Mouse (Mus musculus) MEL (cell line): ENCODE measurements at regions not wholly inside any gene's neighbourhood (a gene's known extent, or its start where the extent isn't known, plus 50 kb on each side); places are given as distances from the start of the nearest gene placed in this dataset.

Experiments used
- DNase-seq: peaks from one replicate; pipeline ENCODE4 v3.0.0; 2011; ENCODE audit warnings: low read depth, low spot score
- H3K27ac ChIP-seq: 2 replicates; pipeline ENCODE4 v1.5.1; 2012; ENCODE audit warnings: low read depth, mild to moderate bottlenecking, control low read depth, low read length, moderate library complexity; ENCODE audit not compliant: control insufficient read depth
- H3K27me3 ChIP-seq, 2 experiments: fragments of 150-350 bp in 1 of 2; sonication (generic) in 1 of 2; 2 replicates each; pipeline ENCODE4 v1.6.1; 2012; ENCODE audit warnings: low read length in 2 of 2, mild to moderate bottlenecking in 2 of 2, improper control_type of control experiment in 1 of 2, moderate library complexity in 1 of 2; ENCODE audit not compliant: insufficient read depth in 2 of 2, control insufficient read depth in 1 of 2
- H3K36me3 ChIP-seq, 2 experiments: 2 replicates each; pipeline ENCODE4 v1.6.1; 2012 to 2014; ENCODE audit warnings: low read length in 2 of 2, improper control_type of control experiment in 1 of 2, inconsistent platforms in 1 of 2, mild to moderate bottlenecking in 1 of 2; ENCODE audit not compliant: insufficient read depth in 2 of 2, control insufficient read depth in 1 of 2
- H3K4me1 ChIP-seq, 2 experiments: fragments of 150-350 bp in 1 of 2; sonication (generic) in 1 of 2; 2 replicates each; pipeline ENCODE4 v1.6.1; 2012; ENCODE audit warnings: low read length in 2 of 2, improper control_type of control experiment in 1 of 2, mild to moderate bottlenecking in 1 of 2; ENCODE audit not compliant: insufficient read depth in 2 of 2, control insufficient read depth in 1 of 2
- H3K4me3 ChIP-seq, 2 experiments: fragments of 150-350 bp in 1 of 2; sonication (generic) in 1 of 2; 2 replicates each; pipeline ENCODE4 v1.5.1; 2012; ENCODE audit warnings: low read depth in 2 of 2, low read length in 2 of 2, mild to moderate bottlenecking in 2 of 2, moderate library complexity in 2 of 2, control low read depth in 1 of 2, improper control_type of control experiment in 1 of 2; ENCODE audit not compliant: control insufficient read depth in 1 of 2, insufficient read depth in 1 of 2
- H3K79me2 ChIP-seq: 2 replicates; pipeline ENCODE4 v1.6.1; 2012; ENCODE audit warnings: mild to moderate bottlenecking, low read length, moderate library complexity; ENCODE audit not compliant: control insufficient read depth, poor library complexity, insufficient read depth
- H3K9ac ChIP-seq: 2 replicates; pipeline ENCODE4 v1.6.1; 2012; ENCODE audit warnings: low read depth, mild to moderate bottlenecking, control low read depth, low read length, moderate library complexity; ENCODE audit not compliant: control insufficient read depth, poor library complexity, severe bottlenecking
- H3K9me3 ChIP-seq: fragments of 150-350 bp; sonication (generic); replicated peaks from 2 replicates; pipeline ENCODE4 v1.6.1; 2012; ENCODE audit warnings: mild to moderate bottlenecking, low read length, improper control_type of control experiment, moderate library complexity; ENCODE audit not compliant: insufficient read depth
- BHLHE40 ChIP-seq: IDR thresholded peaks from 2 replicates; pipeline ENCODE4 v1.6.1; 2012; ENCODE audit warnings: low read depth, mild to moderate bottlenecking, inconsistent platforms, low read length, improper control_type of control experiment, borderline replicate concordance
- CHD2 ChIP-seq: IDR thresholded peaks from 2 replicates; pipeline ENCODE4 v1.6.1; 2011; ENCODE audit warnings: low read length, improper control_type of control experiment
- E2F4 ChIP-seq: IDR thresholded peaks from 2 replicates; pipeline ENCODE4 v1.6.1; 2011; ENCODE audit warnings: low read depth, low read length, improper control_type of control experiment, borderline replicate concordance
- ELF1 ChIP-seq: IDR thresholded peaks from 2 replicates; pipeline ENCODE4 v1.6.1; 2014; ENCODE audit warnings: low read depth, mild to moderate bottlenecking, inconsistent platforms, low read length, improper control_type of control experiment, moderate library complexity
- ETS1 ChIP-seq: IDR thresholded peaks from 2 replicates; pipeline ENCODE4 v1.6.1; 2012; ENCODE audit warnings: low read depth, mild to moderate bottlenecking, inconsistent platforms, low read length, improper control_type of control experiment, moderate library complexity
- GABPA ChIP-seq: IDR thresholded peaks from 2 replicates; pipeline ENCODE4 v1.6.1; 2012; ENCODE audit warnings: low read depth, mild to moderate bottlenecking, inconsistent platforms, low read length, improper control_type of control experiment, moderate library complexity
- GATA1 ChIP-seq: IDR thresholded peaks from 2 replicates; pipeline ENCODE4 v1.6.1; 2011; ENCODE audit warnings: low read depth, low read length, improper control_type of control experiment
- JUND ChIP-seq: IDR thresholded peaks from 2 replicates; pipeline ENCODE4 v1.6.1; 2011; ENCODE audit warnings: low read depth, mild to moderate bottlenecking, improper control_type of control experiment, low read length
- MAFK ChIP-seq: IDR thresholded peaks from 2 replicates; pipeline ENCODE4 v1.6.1; 2011; ENCODE audit warnings: low read depth, mild to moderate bottlenecking, low read length, improper control_type of control experiment, borderline replicate concordance
- MAZ ChIP-seq: IDR thresholded peaks from 2 replicates; pipeline ENCODE4 v1.6.1; 2012; ENCODE audit warnings: low read depth, mild to moderate bottlenecking, inconsistent platforms, low read length, improper control_type of control experiment
- MYC ChIP-seq: IDR thresholded peaks from 2 replicates; pipeline ENCODE4 v1.6.1; 2011; ENCODE audit warnings: low read depth, mild to moderate bottlenecking, low read length, improper control_type of control experiment, moderate library complexity
- NELFE ChIP-seq: IDR thresholded peaks from 2 replicates; pipeline ENCODE4 v1.6.1; 2011; ENCODE audit warnings: low read depth, low read length, improper control_type of control experiment
- NRF1 ChIP-seq: IDR thresholded peaks from 2 replicates; pipeline ENCODE4 v1.6.1; 2014; ENCODE audit warnings: low read depth, mild to moderate bottlenecking, inconsistent platforms, low read length, improper control_type of control experiment, moderate library complexity; ENCODE audit not compliant: poor library complexity, insufficient read depth, severe bottlenecking
- POLR2A ChIP-seq, 2 experiments: IDR thresholded peaks; 2 replicates each; pipeline ENCODE4 v1.6.1; 2011 to 2012; ENCODE audit warnings: low read length in 2 of 2, mild to moderate bottlenecking in 2 of 2, control low read depth in 1 of 2, improper control_type of control experiment in 1 of 2, low read depth in 1 of 2, moderate library complexity in 1 of 2; ENCODE audit not compliant: control insufficient read depth in 1 of 2, insufficient read depth in 1 of 2, poor library complexity in 1 of 2
- POLR2AphosphoS5 ChIP-seq: IDR thresholded peaks from 2 replicates; pipeline ENCODE4 v1.6.1; 2012; ENCODE audit warnings: low read depth, borderline replicate concordance, mild to moderate bottlenecking, inconsistent platforms, low read length, moderate library complexity, mixed read lengths
- RAD21 ChIP-seq: IDR thresholded peaks from 2 replicates; pipeline ENCODE4 v1.6.1; 2011; ENCODE audit warnings: mild to moderate bottlenecking, low read depth, low read length, improper control_type of control experiment
- SMC3 ChIP-seq: IDR thresholded peaks from 2 replicates; pipeline ENCODE4 v1.6.1; 2011; ENCODE audit warnings: low read depth, low read length, improper control_type of control experiment
- TAL1 ChIP-seq: IDR thresholded peaks from 2 replicates; pipeline ENCODE4 v1.6.1; 2012; ENCODE audit warnings: mild to moderate bottlenecking, inconsistent platforms, low read length, moderate library complexity, mixed read lengths
- TBP ChIP-seq: IDR thresholded peaks from 2 replicates; pipeline ENCODE4 v1.8.0; 2011; ENCODE audit warnings: low read depth, low read length, improper control_type of control experiment
- TCF12 ChIP-seq: IDR thresholded peaks from 2 replicates; pipeline ENCODE4 v1.6.1; 2014; ENCODE audit warnings: low read depth, mild to moderate bottlenecking, inconsistent platforms, low read length, improper control_type of control experiment, moderate library complexity
- USF1 ChIP-seq: IDR thresholded peaks from 2 replicates; pipeline ENCODE4 v1.6.1; 2014; ENCODE audit warnings: low read depth, mild to moderate bottlenecking, inconsistent platforms, low read length, improper control_type of control experiment, moderate library complexity
- USF2 ChIP-seq, 2 experiments: IDR thresholded peaks; 2 replicates each; pipeline ENCODE4 v1.6.1; 2011 to 2012; ENCODE audit warnings: improper control_type of control experiment in 2 of 2, low read length in 2 of 2, borderline replicate concordance in 1 of 2, inconsistent platforms in 1 of 2, low read depth in 1 of 2, mild to moderate bottlenecking in 1 of 2; ENCODE audit not compliant: insufficient read depth in 1 of 2
- ZC3H11A ChIP-seq: IDR thresholded peaks from 2 replicates; pipeline ENCODE4 v1.6.1; 2012; ENCODE audit warnings: low read depth, mild to moderate bottlenecking, inconsistent platforms, low read length, improper control_type of control experiment
- ZKSCAN1 ChIP-seq: IDR thresholded peaks from 2 replicates; pipeline ENCODE4 v1.6.1; 2012; ENCODE audit warnings: low read depth, mild to moderate bottlenecking, inconsistent platforms, low read length, improper control_type of control experiment, moderate library complexity
- ZMIZ1 ChIP-seq: IDR thresholded peaks from 2 replicates; pipeline ENCODE4 v1.6.1; 2012; ENCODE audit warnings: low read depth, mild to moderate bottlenecking, inconsistent platforms, low read length, improper control_type of control experiment, moderate library complexity

DNA sequence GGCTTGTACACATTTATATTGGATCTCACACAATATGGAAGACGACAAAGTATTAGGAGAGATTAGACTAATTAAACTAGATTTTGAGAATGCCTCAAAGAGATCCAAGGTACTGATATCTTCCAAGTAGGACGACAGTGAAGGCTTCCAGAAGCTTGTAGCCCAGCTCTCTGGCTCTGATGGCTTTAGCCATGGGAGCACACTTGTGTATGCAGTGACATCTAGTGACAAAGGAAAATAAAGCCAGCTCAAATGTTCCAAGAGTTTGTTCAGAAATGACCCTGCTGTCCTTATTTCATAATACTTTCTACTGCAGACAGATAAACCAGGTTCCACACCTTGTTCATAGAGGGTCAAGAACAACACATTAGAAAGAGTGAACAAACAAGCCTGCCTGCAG is 524.0 kb upstream of the Btbd3 start:
- Histone ChIP-seq H3K36me3 (no peaks in the 10 kb centered on the region), H3K9me3 (no peaks in the 10 kb centered on the region), H3K27me3 (no peaks in the 10 kb centered on the region), H3K4me3 (no peak overlapping the region), H3K79me2 (no peaks in the 10 kb centered on the region), H3K27ac (no peak overlapping the region), H3K4me1 (no peaks in the 10 kb centered on the region), H3K9ac (no peak overlapping the region)
- no peak for TF ChIP-seq ZMIZ1
- TF ChIP-seq NRF1 = no peak
- TF ChIP-seq TAL1 = no peak
- TF ChIP-seq SMC3 = no peak
- TF ChIP-seq USF1 = no peak
- TF ChIP-seq RAD21 = no peak
- no peak for TF ChIP-seq NELFE
- no peak for TF ChIP-seq MAFK
- TF ChIP-seq ETS1 = no peak
- no peak for TF ChIP-seq JUND
- no peak for DNase-seq

DNA sequence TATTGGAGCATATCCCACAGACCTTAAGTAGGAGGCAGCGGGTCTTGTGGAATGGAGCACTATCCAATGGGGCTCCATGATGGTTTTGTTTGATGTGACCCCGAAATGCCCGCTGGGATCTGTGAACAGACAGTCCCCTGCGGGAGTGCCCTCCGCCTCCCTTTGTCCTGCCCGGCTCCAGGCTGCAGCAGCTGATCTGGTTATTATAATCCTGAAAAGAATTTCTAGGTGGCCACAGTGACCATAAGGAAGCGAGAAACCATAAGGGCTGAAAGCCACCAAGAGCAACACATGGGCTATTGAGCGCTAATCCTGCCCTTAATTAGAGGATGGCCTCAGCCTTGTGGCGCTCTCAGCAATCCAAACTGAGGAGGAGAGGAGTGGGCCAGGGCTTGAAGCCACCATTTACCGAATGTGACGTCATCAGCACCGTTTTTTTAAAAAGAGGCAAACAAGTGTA is 525.9 kb upstream of the Btbd3 start:
- Histone ChIP-seq H3K36me3 (no peaks in the 10 kb centered on the region), H3K9ac (no peak overlapping the region), H3K27me3 (no peaks in the 10 kb centered on the region), H3K9me3 (no peaks in the 10 kb centered on the region), H3K4me1 (no peaks in the 10 kb centered on the region), H3K4me3 (no peak overlapping the region), H3K27ac (no peak overlapping the region), H3K79me2 (no peaks in the 10 kb centered on the region)
- TF ChIP-seq MYC (no peak), MAFK (no peak), JUND (no peak), POLR2AphosphoS5 (no peak), TAL1 (no peak), USF2 (IDR thresholded peaks at IDR 0.05; ENCODE audit: borderline replicate concordance in 1 of 2, insufficient read depth in 1 of 2, low read depth in 1 of 2, low read length in 2 of 2) (no peak), E2F4 (no peak), MAZ (no peak)
- no peak for DNase-seq

DNA sequence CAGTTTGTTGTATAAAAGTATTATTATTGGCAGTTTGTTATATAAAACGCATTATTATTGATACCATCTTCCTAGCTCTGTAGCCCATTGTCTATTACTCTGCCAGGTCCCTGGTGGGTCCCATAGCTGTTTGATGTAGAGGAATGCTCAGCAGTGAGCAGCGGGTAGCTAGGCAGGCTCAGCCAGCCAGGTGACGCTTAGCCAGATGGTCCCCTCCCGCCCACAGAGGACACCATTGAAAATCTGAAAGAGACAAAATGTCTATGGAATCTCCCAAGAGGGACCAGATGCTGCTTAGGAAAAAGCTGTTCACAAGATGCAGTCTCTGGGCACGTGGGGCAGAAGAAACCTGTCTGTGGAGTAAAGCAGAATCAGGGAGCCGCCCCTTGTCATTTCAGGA is 526.5 kb upstream of the Btbd3 start:
- Histone ChIP-seq H3K4me3 (no peak overlapping the region), H3K9me3 (no peaks in the 10 kb centered on the region), H3K27me3 (no peaks in the 10 kb centered on the region), H3K9ac (no peak overlapping the region), H3K36me3 (no peaks in the 10 kb centered on the region), H3K27ac (no peak overlapping the region), H3K79me2 (no peaks in the 10 kb centered on the region), H3K4me1 (no peaks in the 10 kb centered on the region)
- no peak for DNase-seq
- TF ChIP-seq ZC3H11A = no peak
- no peak for TF ChIP-seq MAFK
- TF ChIP-seq TCF12 = no peak
- no peak for TF ChIP-seq ELF1
- no peak for TF ChIP-seq ZKSCAN1
- no peak for TF ChIP-seq BHLHE40
- no peak for TF ChIP-seq NRF1
- TF ChIP-seq MYC = no peak
- TF ChIP-seq TBP = no peak
- no peak for TF ChIP-seq ETS1
- TF ChIP-seq GATA1 = no peak
- no peak for TF ChIP-seq GABPA
- no peak for TF ChIP-seq CHD2
- no peak for TF ChIP-seq POLR2A (IDR thresholded peaks at IDR 0.05; ENCODE audit: control insufficient read depth in 1 of 2, insufficient read depth in 1 of 2, low read depth in 1 of 2, low read length in 2 of 2, poor library complexity in 1 of 2)
